Mouse (Mus musculus): ENCODE results near the gene Klf9.

Gene Klf9

DNA sequence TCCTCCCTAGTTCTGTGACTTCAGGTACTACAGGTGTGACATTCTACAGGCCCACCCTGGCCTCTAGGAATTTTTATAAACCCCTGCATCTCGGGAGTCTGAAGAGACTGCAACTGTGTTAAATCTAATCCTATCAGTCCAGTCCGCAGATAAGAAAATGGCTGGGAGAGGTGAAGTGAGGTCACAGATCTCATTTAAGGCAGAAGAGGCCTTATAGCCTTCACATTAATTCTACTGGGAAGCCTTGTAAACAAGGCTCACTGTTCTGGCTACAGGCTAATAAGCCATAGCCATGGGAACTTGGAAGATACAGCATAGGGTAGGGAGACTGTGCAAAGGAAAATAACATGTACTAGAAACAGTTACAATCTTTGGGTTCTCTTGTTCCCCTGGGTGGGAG is 3.7 kb upstream of the Klf9 start:
- in situ Hi-C loops (cut with MboI, MseI), result loop anchor here (10.0 to 25.0 kb wide), 4 partner anchors 558 to 1928 kb away; no protein-coding TSS in a partner anchor

DNA sequence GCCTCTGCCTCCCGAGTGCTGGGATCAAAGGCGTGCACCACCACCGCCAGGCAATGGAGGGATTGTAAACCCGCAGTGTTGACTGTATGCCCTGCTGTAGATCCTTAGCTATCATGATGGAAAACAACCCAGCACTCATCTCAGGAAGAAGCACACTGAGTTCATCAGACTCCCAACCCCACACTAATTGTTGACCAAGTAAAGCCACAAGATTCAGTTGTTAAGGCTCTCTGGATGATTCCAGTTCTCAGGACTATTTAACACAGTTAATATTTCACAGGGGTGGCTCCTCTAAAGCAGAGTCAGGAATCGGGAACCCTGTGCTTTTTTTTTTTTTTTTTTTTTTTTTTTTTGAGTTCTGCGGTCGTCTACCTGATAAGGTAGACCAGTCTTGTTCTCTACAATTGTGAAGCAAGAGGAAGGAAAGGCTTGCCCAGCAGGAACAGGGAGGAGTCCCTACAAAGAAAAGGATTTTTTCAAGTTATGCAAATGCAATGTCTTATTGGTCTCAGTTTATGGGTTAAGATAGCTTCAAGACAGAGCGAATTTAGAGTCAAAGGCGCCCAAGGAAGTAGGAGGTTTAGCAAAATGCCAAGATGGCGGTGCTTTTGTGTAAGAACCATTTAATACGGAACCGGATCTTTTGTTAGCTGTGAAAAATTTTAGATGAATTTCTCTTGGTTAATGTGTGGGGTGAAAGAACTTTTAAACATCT is 1.1 kb upstream of the Klf9 start:
- in situ Hi-C loops (cut with MboI, MseI), result loop anchor here (10.0 to 25.0 kb wide), 7 partner anchors 225 to 1925 kb away; no protein-coding TSS in a partner anchor

DNA sequence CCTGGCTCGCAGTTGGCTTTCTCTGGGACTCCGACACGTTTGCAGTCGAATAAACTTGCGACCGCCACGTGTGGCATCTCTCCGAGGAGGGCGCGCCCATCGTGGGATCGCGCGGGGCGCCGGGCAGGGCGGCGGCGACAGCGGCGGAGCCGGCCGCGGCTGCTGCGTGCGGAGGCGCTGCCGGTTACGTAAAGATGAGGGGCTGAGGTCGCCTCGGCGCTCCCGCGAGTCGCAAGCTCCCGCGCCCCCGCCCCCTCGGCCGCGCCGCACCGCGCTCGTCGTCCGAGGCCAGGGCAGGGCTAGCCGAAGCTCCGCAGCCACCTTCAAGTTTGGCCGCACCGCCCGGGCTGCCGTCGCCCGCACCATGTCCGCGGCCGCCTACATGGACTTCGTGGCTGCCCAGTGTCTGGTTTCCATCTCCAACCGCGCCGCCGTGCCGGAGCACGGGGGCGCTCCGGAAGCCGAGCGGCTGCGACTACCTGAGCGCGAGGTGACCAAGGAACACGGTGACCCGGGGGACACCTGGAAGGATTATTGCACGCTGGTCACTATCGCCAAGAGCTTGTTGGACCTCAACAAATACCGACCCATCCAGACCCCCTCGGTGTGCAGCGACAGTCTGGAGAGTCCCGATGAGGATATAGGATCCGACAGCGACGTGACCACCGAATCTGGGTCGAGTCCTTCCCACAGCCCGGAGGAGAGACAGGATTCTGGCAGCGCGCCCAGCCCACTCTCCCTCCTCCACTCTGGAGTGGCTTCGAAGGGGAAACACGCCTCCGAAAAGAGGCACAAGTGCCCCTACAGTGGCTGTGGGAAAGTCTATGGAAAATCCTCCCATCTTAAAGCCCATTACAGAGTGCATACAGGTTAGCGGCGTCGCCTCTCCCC is 610 bp downstream of the Klf9 start:
- in situ Hi-C loops (cut with MboI, MseI), result loop anchor here (10.0 to 25.0 kb wide), 5 partner anchors 223 to 1877 kb away; no protein-coding TSS in a partner anchor

GRCm38 (mm10) chr19:23142427-23143073 is 1.5 kb downstream of the Klf9 start:
- in situ Hi-C loops (cut with MboI, MseI), result loop anchor here (10.0 to 25.0 kb wide), 5 partner anchors 222 to 1878 kb away; no protein-coding TSS in a partner anchor

DNA sequence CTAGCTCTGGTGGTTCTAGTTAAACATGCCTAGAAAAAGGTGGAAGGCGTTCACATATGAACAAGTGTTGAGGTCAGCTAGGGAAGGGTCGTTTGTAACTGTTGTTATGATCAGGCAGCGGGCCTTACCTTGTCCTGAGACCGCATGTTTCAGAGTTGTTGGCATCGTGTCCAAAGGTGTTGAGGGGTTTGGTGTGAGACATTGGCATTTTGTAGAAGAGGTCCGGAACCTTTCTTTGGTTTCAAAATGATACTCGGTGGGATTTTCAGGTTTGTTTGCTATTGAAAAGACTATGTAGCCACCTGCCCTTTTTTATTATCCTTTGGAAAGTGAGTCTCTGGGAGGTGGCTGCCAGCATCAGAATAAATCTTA is 2.0 kb downstream of the Klf9 start:
- in situ Hi-C loops (cut with MboI, MseI), result loop anchor here (10.0 to 25.0 kb wide), 5 partner anchors 222 to 1878 kb away; no protein-coding TSS in a partner anchor

DNA sequence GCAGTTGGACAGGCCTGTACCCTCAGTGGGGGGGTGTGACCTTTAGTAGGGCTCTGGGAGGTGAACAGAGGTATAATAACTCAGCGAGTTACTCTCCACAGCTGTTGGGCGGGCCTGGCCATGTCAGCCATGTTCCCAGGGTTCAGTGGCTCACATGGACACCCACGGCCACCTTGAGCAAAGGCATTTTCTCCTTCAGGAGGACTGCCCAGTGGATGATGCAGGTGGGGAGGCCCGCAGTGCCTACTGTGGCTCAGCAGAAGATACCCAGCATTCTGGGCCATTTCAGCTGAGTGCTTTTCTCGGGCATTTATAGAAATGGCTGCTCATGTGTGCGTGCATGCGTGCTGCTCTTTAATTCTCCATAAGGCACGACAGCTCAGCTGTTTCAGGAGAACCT is 2.5 kb downstream of the Klf9 start:
- in situ Hi-C loops (cut with MboI, MseI), result loop anchor here (10.0 to 25.0 kb wide), 5 partner anchors 221 to 1879 kb away; no protein-coding TSS in a partner anchor

DNA sequence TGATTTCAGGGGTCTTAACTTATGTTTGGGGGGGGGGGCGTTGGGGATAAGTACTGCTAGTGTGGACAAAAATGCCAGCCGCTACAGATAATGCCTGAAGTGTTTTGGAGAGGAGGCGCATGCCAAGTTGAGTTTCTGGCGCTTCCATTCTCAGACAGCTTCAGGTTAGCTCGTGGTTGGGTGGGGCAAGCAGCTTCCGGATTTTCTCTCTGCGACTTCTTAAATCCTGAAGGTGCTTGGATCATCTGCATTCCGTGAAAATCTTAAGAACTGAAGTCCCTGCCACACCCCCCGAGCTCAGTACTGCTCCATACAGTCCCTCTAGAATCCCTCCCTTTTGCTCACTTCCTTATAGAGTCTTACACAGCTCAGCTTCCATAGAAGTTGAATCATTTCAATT is 3.0 kb downstream of the Klf9 start:
- in situ Hi-C loops (cut with MboI, MseI), result loop anchor here (10.0 to 25.0 kb wide), 5 partner anchors 221 to 1879 kb away; no protein-coding TSS in a partner anchor

GRCm38 (mm10) chr19:23145146-23145545 is 4.1 kb downstream of the Klf9 start:
- in situ Hi-C loops (cut with MboI, MseI), result loop anchor here (5.0 to 25.0 kb wide), 6 partner anchors 138 to 1880 kb away; no protein-coding TSS in a partner anchor

- in situ Hi-C loops (cut with MboI, MseI), result loop anchor here (5.0 to 25.0 kb wide), 6 partner anchors 138 to 1881 kb away; no protein-coding TSS in a partner anchor
These were observed 4.5 kb downstream of the Klf9 start for GRCm38 (mm10) chr19:23145575-23145974.

DNA sequence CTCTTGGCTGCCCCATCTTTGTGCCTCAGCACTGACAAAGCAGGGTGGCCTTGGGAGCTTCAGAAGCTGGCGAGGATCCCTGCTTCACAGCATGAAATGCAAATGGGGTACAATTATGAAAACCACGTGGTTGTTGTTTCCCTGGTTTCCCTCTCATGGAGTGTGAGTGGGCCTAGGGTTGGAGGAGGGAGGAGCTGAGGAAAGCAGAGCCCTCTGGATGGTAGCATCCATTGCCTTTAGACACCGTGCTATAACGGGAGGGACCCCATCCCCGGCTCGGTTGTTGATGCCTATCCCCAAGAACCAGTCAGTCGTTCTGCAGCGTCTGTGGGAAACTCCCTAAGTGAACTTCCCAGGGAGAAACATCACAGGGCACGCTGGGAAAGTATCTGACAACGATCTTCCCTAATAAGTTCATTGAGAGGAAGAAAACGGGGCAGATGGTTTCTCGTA is 5.4 kb downstream of the Klf9 start:
- in situ Hi-C loops (cut with MboI, MseI), result loop anchor here (5.0 to 25.0 kb wide), 6 partner anchors 139 to 1882 kb away; no protein-coding TSS in a partner anchor

DNA sequence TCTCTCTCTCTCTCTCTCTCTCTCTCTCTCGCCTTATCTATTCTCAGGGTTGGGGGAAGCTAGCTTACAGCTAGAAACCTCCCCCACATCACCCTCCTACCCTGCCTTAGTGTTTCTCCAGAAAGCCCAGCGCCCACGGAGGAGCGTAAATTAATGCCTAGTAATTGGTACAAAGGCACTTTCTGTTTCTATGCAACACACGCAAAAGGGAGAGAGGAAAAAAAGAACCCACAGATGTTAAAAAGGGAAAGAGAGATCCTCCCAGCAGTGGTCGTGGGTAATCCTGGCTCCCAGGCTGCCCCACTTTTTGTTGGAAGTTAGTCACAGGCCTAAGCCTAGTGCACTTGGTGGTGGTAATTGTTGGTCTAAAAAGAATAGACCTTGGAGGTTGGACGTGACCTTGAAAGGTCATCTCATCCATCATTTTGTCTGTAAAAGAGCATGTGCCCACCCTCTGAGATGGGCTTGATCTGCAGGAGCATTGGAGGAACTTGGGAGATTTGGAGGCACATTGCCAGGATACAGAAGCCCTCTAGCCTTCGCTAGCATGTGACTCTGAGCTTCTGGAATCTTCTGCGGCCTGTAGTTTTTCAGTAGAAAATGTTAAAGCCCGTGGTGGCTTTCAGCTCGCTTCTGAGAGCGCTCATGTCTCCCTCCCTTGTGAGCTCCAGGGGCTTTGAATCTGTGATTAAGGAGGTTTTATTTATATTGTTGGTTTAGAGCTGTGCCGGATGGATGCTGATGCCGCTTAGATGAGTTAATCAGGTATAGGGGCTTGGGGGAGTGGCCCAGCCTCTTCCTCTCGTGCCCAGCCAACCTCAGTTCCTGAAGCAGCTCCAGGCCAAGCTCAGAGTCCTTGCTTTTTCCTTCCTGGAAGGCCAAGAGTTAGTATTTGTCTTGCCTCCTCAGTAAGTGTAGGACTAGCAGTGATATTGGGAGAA is 6.3 kb downstream of the Klf9 start:
- in situ Hi-C loops (cut with MboI, MseI), result loop anchor here (5.0 to 25.0 kb wide), 6 partner anchors 140 to 1882 kb away; no protein-coding TSS in a partner anchor

- in situ Hi-C loops (cut with MboI, MseI), result loop anchor here (5.0 to 25.0 kb wide), 8 partner anchors 142 to 1885 kb away; no protein-coding TSS in a partner anchor
These were observed 8.7 kb downstream of the Klf9 start for GRCm38 (mm10) chr19:23149465-23150410.

DNA sequence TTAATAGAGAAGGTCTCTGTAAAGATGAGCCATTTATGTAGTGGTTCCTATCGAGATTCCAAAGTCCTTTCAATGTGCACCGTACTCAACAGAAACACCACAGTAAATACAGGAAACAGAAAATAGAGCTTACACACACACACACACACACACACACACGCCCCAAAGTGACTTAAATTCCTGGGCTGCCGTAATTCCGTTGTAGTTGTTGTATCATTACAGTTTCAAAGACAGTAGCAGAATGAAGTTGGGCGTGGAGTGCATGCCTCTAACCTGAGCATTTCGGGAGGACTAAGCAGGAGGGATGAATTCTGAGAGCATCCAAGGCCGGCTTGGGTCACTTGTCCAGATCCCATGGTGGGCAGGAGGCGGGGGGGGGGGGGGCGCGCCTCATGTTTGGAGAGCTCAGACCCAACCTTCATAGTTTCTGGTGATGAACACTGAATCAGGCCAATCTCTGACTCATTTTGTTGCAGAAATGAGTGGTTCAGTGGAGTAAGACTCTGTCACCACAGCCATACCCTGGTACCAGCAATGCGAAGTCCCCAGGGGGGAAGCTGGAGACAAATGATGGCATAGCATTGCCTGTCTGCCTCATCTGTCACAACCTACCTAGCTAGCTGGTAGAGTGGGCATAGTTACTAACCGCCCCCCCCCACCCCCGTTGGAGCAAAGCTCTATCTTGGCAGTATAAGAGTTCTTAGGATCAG is 9.7 kb downstream of the Klf9 start:
- in situ Hi-C loops (cut with MboI, MseI), result loop anchor here (10.0 to 25.0 kb wide), 2 partner anchors 236 to 238 kb away; no protein-coding TSS in a partner anchor

DNA sequence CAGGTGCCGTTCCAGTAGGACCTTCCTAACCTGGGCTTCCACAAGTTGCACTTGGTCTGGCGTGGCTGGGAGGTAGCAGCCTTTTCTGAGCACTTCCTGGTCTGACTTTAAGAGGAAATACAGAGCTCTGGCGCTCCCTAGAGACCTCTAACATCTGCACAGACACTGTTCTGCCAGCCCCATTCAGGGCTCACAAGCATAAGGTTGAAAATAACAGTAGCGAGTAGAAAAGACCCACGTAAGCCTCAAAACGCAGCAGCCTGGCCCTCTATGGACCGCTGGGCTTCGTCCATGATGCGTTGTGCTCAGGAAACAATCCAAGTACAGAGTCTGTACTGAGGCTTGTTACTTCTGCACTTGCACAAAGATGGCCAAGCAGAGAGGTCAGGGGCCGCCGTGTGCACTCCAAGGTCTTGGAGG is 10.6 kb downstream of the Klf9 start:
- in situ Hi-C loops (cut with MboI, MseI), result loop anchor here (10.0 to 25.0 kb wide), 2 partner anchors 237 to 239 kb away; no protein-coding TSS in a partner anchor

GRCm38 (mm10) chr19:23152201-23152640 is 11.2 kb downstream of the Klf9 start:
- in situ Hi-C loops (cut with MboI, MseI), result loop anchor here (10.0 to 25.0 kb wide), 2 partner anchors 237 to 240 kb away; no protein-coding TSS in a partner anchor

- in situ Hi-C loops (cut with MboI, MseI), result loop anchor here (10.0 to 25.0 kb wide), 2 partner anchors 238 to 241 kb away; no protein-coding TSS in a partner anchor
These were observed 12.0 kb downstream of the Klf9 start for GRCm38 (mm10) chr19:23152771-23153605.

Data from T-helper 17 cell (primary cell).